Mouse (Mus musculus): ENCODE results near the gene Spon1. TPM values are rescaled to one million over a fixed set of nuclear protein-coding genes. Genes with fewer than 3 reads are reported as not detected.

Spon1 gene
- total RNA-seq (2012; rRNA removed) = not detected in 2 replicates
- polyA plus RNA-seq (2012; ENCODE audit: insufficient read depth in 1 of 2, insufficient read length in 2 of 2, low read depth in 1 of 2, low replicate concordance in 2 of 2, missing spikeins in 1 of 2) = not detected

DNA sequence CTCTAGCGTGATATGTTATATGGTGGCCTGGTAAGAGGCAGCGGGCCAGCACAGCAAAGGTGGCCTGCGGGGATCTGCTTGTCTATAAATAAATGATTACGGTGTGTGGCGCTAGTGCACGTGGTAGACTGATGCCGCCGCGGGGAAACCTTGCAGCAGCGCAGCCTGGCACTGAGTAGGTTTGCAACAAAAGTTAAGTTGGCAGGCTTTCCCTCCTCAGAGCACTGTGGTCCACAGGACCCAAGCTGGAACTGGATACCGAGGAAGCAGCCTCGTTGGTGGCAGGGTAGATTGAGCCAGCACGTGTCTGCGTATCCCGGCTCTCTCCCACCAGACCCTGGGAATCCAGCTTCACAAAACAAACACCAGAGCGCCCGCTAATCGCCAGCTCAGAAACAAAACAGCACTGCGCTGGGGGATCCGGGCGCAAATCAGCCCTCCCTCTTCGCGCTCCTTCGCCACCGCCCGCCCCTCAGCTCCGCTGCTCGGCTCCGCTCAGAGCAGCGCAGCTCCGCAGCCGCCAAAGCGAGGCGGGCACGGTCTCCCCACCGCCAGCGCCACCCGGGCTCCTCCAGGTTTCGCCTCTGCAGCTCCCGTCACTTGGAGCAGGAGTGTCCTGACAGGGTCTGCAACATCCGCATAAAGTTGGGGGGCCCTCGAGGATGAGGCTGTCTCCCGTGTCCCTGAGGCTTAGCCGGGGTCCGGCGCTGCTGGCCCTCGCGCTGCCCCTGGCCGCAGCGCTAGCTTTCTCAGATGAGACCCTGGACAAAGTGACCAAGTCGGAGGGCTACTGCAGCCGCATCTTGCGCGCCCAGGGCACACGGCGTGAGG, at the start of gene Spon1:
Spon1 (plus strand) TSS at position 332 of the 831 bp plus-strand sequence.
- Histone ChIP-seq H3K27me3 (ENCODE audit: control insufficient read depth in 1 of 2, insufficient read depth in 2 of 2, low read length in 2 of 2) (no peaks in the 10 kb centered on the region), H3K4me3 (ENCODE audit: control insufficient read depth in 1 of 2, insufficient read depth in 1 of 2, low read depth in 2 of 2, low read length in 2 of 2) (no peak within 1 kb of the TSS)

DNA sequence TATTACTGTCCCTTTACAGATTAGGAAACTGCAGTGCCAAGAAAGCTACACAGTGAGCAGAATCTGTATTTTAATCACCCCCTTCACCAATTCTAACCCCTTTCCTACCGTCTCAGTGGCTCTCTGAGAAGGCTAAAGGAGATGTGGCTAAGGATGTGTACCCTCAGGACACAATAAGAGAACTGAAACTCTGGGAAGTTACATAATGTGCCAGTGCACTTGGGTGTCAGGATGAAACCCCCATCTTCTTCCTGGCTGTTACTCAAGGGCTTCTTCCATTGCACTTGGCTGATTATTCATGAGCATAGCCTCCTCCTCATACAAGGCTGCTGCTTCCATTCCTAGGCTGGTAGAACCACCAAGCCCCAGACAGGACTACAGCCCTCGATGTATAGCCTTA, 43.8 kb upstream of the Spon1 start:
- no peaks in the 10 kb centered on the region for H3K79me2 ChIP-seq (ENCODE audit: control insufficient read depth, insufficient read depth, low read length, poor library complexity)
- H3K4me3 ChIP-seq (ENCODE audit: control insufficient read depth in 1 of 2, insufficient read depth in 1 of 2, low read depth in 2 of 2, low read length in 2 of 2) = no peak overlapping the region
- no peaks in the 10 kb centered on the region for H3K36me3 ChIP-seq (ENCODE audit: control insufficient read depth in 1 of 2, insufficient read depth in 2 of 2, low read length in 2 of 2)
- H3K9ac ChIP-seq (ENCODE audit: control insufficient read depth, low read depth, low read length, poor library complexity, severe bottlenecking) = no peak overlapping the region
- H3K27ac ChIP-seq (ENCODE audit: control insufficient read depth, low read depth, low read length) = no peak overlapping the region
- TF ChIP-seq SIN3A (IDR thresholded peaks at IDR 0.05; ENCODE audit: low read length) (no peak), MEF2A (IDR thresholded peaks at IDR 0.05; ENCODE audit: extremely low read depth, insufficient replicate concordance, low read depth, low read length, poor library complexity, severe bottlenecking) (no peak), POLR2AphosphoS2 (IDR thresholded peaks at IDR 0.05; ENCODE audit: low read length) (no peak), GATA1 (IDR thresholded peaks at IDR 0.05; ENCODE audit: low read depth, low read length) (no peak), MXI1 (IDR thresholded peaks at IDR 0.05; ENCODE audit: low read depth, low read length) (no peak), MAX (IDR thresholded peaks at IDR 0.05; ENCODE audit: low read length) (no peak), POLR2A (IDR thresholded peaks at IDR 0.05; ENCODE audit: control insufficient read depth in 1 of 2, insufficient read depth in 1 of 2, low read depth in 1 of 2, low read length in 2 of 2, poor library complexity in 1 of 2) (no peak), MAZ (IDR thresholded peaks at IDR 0.05; ENCODE audit: low read depth, low read length) (no peak), CTCF (IDR thresholded peaks at IDR 0.05 in 2 of 3, conservative IDR thresholded peaks at IDR 0.05 in 1 of 3; ENCODE audit: control insufficient read depth in 1 of 3, insufficient read depth in 1 of 3, low read depth in 2 of 3, low read length in 3 of 3, poor library complexity in 1 of 3, severe bottlenecking in 1 of 3) (no peak), KAT2A (conservative IDR thresholded peaks at IDR 0.05; ENCODE audit: low read depth, low read length) (no peak), RCOR1 (IDR thresholded peaks at IDR 0.05; ENCODE audit: low read depth, low read length) (no peak)
- no peak for DNase-seq (ENCODE audit: low read depth, low spot score)
- no peaks in the 10 kb centered on the region for H3K4me1 ChIP-seq (ENCODE audit: control insufficient read depth in 1 of 2, insufficient read depth in 2 of 2, low read length in 2 of 2)
- H3K27me3 ChIP-seq (ENCODE audit: control insufficient read depth in 1 of 2, insufficient read depth in 2 of 2, low read length in 2 of 2) = no peaks in the 10 kb centered on the region
- no peaks in the 10 kb centered on the region for H3K9me3 ChIP-seq (replicated peaks; ENCODE audit: insufficient read depth, low read length)

More for the DNA sequence above, at the start of gene Spon1:
- no peaks in the 10 kb centered on the region for H3K79me2 ChIP-seq (ENCODE audit: control insufficient read depth, insufficient read depth, low read length, poor library complexity)
- DNase-seq (ENCODE audit: low read depth, low spot score) = no peak
- no peak within 1 kb of the TSS for H3K9ac ChIP-seq (ENCODE audit: control insufficient read depth, low read depth, low read length, poor library complexity, severe bottlenecking)
- TF ChIP-seq CHD2 (IDR thresholded peaks at IDR 0.05; ENCODE audit: low read length) = no peak
- TF ChIP-seq MAX (IDR thresholded peaks at IDR 0.05; ENCODE audit: low read length) = no peak
- TF ChIP-seq POLR2A (IDR thresholded peaks at IDR 0.05; ENCODE audit: control insufficient read depth in 1 of 2, insufficient read depth in 1 of 2, low read depth in 1 of 2, low read length in 2 of 2, poor library complexity in 1 of 2) = no peak
- no peak for TF ChIP-seq CHD1 (IDR thresholded peaks at IDR 0.05; ENCODE audit: low read depth, low read length)
- no peak for TF ChIP-seq POLR2AphosphoS2 (IDR thresholded peaks at IDR 0.05; ENCODE audit: low read length)
- no peak for TF ChIP-seq USF2 (IDR thresholded peaks at IDR 0.05; ENCODE audit: borderline replicate concordance in 1 of 2, insufficient read depth in 1 of 2, low read depth in 1 of 2, low read length in 2 of 2)
- TF ChIP-seq ETS1 (IDR thresholded peaks at IDR 0.05; ENCODE audit: low read depth, low read length) = no peak
- TF ChIP-seq JUND (IDR thresholded peaks at IDR 0.05; ENCODE audit: low read depth, low read length) = no peak
- TF ChIP-seq BHLHE40 (IDR thresholded peaks at IDR 0.05; ENCODE audit: borderline replicate concordance, low read depth, low read length) = no peak
- no peak for TF ChIP-seq GATA1 (IDR thresholded peaks at IDR 0.05; ENCODE audit: low read depth, low read length)
- no peak for TF ChIP-seq TCF12 (IDR thresholded peaks at IDR 0.05; ENCODE audit: low read depth, low read length)
- no peak for TF ChIP-seq KAT2A (conservative IDR thresholded peaks at IDR 0.05; ENCODE audit: low read depth, low read length)
- H3K36me3 ChIP-seq (ENCODE audit: control insufficient read depth in 1 of 2, insufficient read depth in 2 of 2, low read length in 2 of 2) = no peaks in the 10 kb centered on the region
- H3K27ac ChIP-seq (ENCODE audit: control insufficient read depth, low read depth, low read length) = no peak within 1 kb of the TSS
- no peaks in the 10 kb centered on the region for H3K9me3 ChIP-seq (replicated peaks; ENCODE audit: insufficient read depth, low read length)
- no peaks in the 10 kb centered on the region for H3K4me1 ChIP-seq (ENCODE audit: control insufficient read depth in 1 of 2, insufficient read depth in 2 of 2, low read length in 2 of 2)

All from MEL (cell line).